Mouse (Mus musculus) adrenal gland, adult 2 months (tissue): ENCODE measurements around the gene E130311K13Rik. TPM values are rescaled to one million over a fixed set of nuclear protein-coding genes. Genes with fewer than 3 reads are reported as not detected.

Experiments
- DNase-seq: peaks from one replicate; pipeline ENCODE4 v3.0.0; 2021
- long read RNA-seq: library from polyadenylated mRNA; stranded (forward); transcript quantifications from one replicate; pipeline ENCODE4 v2.0.0, GENCODE M21; 2021
- polyA plus RNA-seq: library from polyadenylated mRNA; depleted of rRNA; stranded (reverse); fragments of >200 nt; gene quantifications from 2 replicates; pipeline ENCODE4 v1.2.3, GENCODE M21; 2012; rRNA removed
- total RNA-seq, 2 experiments: library from RNA; stranded (reverse); gene quantifications; 2 replicates each; pipeline ENCODE4 v1.2.3; 2021

The E130311K13Rik gene
- 10 to 100 TPM in 1 of 2 experiments, 1 to 10 TPM in 1; 9.2 to 14.5 TPM for total RNA-seq
- 5.7 and 5.9 TPM in 2 replicates for polyA plus RNA-seq
- long read RNA-seq, transcript E130311K13Rik-201 (5 exons, 1,640 nt) = major isoform, 8 of 12 reads
- long read RNA-seq, partial matches to known transcripts = 1 of 12 reads
- long read RNA-seq, other reads (novel, unspliced or antisense) = 3 of 12 reads

DNA sequence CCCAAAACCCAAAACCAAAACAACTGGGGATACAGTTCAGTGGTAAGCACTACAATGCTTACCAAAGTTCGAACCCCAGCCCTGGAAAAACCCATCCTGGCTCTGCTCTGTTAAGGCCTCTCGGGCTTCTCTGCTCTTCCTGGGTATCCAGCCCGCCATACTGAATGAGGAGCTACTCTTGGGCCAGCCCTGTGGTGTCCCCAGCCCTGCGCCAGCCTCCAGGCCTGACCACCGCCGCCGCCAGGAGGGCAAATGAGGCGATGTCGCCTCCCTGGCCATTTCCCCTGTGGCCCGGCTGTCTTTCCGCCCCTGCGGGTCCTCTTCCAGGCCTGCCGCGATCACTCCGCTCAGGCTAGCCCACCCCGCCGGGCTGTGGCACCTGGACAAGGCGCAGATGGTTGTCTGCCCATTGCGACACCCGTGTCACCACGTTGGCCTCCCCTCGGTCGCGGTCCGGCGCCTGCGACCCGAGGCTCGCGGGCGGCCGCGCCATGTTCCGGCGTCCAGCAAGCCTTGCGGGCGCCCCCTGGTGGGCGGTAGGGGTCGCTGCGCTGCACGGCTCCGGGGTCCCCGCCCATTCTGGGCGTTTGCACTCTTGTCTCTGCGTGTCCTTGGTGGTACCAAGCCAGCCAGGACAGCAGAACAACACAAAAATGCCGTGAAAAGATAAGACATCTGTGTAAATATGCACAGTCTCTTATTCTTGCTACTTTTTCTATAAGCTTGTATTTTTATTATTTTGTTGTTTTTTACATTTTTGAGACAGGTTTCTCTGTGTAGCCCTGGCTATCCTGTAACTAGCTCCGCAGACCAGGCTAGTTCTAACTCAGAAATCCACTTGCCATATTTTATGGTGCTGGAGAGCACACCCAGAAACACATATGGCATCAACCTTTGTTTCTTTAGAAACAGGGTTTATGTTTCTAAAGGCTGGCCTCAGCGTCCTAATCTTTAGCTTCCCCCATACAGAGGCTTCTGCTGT, at the start of gene E130311K13Rik:
TSS of gene E130311K13Rik (minus strand) at position 595 of the 982 bp plus-strand sequence.
- DNase-seq = peak; percentile 95

DNA sequence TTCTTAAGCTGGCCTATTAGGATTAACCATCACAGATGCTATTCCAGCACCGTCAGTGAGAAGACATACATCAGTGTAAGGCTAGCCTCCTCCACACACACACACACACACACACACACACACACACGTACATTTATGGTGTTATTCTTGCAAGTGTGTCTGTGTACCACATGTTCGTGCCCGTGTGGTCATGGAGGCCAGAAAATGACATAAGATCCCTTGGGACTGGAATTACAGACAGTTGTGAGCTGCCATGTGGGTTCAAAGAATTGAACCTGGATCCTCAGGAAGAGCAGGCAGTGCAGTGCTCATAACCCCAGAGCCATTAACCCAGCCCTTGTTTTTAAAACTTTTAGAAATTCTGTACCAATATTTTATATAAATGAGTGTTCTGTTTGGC, 48.6 kb upstream of the E130311K13Rik start:
- no peak for DNase-seq

DNA sequence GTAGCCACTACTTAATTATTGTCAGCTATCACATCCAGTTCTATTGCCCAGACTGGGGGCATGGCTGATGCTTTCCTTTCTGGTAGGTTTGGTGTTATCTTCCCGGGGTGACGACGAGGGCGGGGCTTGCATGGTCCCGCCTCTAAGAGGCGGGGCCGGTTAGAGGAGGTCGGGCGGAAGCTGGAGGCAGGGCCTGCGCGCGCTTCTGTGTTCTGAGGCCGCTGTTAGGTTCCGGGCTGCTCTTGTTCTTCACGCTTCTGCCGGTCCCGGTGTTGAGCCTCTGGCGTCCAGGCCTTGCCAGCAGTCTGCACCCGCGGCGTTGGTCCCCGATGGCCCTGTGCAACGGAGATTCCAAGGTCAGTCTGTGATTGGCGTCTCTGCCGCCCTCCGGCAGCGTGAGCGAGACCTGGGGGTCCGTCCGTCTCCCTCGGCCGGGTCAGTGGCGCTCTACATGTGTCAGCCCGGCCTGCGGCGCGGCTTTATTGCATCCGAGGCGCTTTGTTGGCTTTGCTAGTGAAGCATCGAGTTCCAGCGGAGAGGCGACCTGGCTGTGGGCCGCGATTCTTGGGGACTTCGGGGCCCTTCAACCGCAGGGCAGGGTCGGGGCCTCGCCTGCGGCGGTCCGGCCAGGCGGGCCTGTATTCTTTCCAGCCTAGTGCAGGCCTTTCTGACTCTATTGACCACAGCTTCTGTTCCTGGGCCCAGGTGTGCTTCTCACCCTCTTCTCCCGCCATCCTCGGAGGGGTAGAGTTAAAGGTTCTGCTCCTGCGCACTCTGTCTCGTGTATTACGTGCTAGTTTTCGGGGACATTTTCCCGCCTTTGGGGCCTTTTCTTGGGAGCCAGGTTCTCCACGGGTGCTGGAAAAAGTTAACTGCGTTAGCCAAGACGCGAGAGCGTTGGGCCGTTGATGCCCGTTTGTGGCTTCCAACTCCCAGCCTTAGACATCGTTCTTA, 47.0 kb upstream of the E130311K13Rik start, which contains the start of gene Gmps:
TSS of gene Gmps (plus strand) at position 152 of the 954 bp plus-strand sequence.
- DNase-seq = peak; percentile 95

DNA sequence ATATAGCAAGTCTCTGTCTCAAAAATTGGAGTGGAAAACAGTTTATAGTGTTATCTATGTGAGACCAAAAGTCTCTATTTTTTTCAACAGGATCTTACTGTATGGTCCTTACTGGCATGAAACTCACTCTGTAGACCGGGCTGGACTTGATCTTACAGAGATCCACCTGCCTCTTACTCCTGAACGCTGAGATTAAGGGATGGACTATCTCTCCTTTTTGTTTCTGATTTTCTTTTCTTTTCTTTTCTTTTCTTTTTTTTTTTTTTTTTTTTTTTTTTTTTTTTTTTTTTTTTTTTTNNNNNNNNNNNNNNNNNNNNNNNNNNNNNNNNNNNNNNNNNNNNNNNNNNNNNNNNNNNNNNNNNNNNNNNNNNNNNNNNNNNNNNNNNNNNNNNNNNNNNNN, 36.7 kb upstream of the E130311K13Rik start:
- no peak for DNase-seq

DNA sequence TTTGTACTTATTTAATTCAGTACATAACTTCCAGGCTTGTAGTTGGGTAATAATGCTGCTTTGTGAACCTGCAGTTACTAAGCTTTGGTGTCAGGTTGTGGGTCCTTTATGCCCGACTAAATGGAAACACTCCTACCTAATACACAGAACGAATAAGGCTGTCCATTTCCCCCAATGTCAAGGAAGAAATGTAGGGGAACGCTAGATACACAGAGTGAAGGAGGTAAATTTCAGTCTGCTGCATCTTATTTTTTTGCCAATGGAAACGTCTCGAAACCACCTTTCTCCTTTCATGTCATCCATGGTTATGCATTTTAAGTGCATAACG, 35.6 kb upstream of the E130311K13Rik start:
- no peak for DNase-seq

DNA sequence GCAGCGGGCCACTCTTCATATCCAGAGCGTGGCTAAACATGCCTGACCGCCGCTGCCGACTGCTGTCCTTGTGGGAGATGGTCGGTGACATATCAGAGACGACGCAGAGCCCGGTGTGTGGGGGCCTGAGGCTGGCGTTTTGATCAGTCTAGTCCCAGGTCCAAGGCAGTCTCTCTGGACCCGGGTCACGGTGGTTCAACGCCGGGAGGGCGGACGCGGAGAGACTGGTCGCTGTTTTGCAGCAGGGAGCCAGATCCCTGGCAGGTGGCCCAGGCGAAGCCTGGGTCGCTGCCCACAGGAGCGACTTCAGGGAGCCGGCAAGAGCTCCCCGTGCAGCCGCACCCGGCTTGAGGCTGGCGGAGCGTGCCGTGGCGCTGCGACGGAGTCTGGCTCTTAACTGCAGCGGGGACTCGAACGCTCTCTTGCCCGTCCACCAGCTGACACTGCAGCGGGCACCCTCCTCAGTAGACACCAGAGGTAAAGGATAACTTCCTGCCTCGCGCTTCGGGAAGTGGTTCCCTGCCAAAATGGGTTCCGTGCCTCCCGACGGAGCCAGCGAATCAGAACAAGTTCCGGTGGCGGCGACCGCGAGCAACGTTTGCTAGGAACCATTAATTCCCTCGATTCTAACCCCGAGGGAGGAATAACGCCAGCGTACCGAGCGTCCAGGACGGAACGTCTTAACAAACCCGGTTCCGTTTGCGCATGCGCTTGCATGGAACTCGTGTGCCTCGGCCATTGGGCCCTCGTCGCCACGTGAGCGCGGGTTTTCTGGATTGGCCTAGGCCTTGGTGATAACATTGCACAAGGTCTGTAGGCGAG, 35.0 kb upstream of the E130311K13Rik start, which contains the start of gene Slc33a1:
TSS of gene Slc33a1 (minus strand) at position 669 of the 822 bp plus-strand sequence.
- DNase-seq = peak; percentile 99

DNA sequence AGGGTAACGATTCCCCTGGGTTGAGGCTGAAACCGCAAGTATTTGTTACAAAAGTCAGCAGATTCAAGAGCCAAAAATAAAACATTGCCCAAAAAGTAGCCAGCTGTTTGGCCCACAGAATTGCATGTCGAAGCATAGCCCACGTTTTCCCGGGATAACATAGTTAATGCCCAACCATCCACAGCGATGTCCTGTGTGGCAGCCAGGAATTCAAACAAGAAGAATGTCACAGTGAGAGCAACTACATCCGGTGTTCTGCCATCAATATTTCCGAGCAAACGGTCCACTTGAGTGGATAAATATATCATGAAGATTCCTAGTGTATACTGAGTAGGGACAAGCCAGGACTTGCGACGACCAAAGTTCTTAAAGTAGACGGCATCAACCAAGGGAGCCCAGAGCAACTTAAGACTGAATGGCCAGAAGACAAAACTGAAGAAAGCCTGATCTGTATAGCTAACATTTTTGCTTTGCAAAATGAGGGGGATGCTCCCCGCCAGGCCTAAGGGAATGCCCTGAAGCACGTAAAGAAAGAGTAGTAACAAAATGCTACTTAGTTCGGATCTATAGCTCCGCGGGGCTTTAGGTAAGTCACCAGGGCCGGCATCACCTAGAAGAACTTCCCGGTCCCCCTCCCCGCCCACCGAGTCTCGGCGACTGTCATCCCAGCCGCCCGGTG, 34.3 kb upstream of the E130311K13Rik start:
- peak; percentile 30 for DNase-seq

DNA sequence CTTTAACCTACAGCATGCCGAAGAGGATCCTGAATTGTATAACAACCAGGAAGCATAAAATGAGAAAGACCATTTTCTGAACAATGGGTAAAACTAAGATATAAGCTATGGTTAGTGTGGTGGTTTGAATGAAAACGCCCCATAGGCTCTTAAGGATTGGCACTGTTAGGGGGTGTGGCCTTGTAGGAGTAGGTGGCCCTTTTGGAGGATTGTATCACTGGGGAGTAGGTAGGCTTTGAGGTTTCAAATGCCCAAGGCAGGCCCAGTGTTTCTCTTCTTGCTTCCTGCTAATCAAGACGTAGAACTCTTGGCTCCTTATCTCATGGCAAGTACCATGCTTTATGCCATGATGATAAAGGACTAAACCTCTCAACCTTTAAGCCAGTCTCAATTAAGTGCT, 20.6 kb upstream of the E130311K13Rik start:
- no peak for DNase-seq

DNA sequence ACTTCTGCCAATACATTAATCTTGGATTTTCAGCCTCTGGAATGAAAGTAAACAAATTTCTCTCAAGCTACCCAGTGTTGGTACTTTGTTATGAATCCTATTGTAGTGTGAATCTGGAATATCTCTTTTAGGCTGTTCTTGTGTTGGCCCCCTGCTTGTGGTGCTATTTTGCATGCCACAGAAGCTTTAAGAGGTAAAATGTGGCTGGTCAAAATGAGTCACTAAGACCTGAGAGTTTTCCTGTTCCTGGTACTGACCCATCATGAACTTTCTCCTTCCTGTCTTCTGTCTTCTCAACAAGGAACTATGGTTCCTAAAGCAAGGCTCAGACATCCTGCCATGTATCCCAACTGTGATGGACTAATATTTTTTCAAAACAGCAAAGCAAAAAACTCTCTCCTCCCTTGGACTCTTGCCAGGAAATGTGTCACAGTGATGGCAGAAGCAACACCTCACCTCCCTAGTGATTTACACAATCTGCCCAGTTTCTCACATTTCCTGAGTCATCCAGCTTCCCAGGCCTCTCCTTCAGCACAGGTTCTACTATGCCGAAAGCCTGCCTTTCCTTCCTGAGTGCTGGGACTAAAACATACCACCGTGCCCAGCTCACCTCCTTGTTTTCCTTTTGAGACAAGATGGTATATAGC, 12.1 kb upstream of the E130311K13Rik start:
- peak; percentile 6 for DNase-seq

DNA sequence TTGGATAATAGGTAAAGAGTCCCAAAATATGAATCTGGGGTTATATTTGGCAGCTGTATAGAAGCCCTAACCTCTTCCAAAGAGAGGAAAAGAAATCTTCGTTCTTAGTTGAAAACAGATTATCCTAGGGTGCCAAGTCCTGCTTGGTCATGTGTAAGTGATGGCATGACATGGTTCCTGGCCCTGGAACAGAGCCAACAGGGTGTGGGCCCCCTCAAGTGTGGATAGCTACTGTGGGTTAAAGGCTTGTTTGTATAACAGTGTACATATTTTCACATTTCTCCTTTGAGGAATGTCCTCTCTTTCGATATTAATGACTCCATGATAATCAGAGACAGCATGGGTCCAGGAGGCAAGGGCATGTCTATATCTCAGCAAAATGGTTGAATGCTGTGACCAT, 9.7 kb upstream of the E130311K13Rik start:
- DNase-seq = no peak

DNA sequence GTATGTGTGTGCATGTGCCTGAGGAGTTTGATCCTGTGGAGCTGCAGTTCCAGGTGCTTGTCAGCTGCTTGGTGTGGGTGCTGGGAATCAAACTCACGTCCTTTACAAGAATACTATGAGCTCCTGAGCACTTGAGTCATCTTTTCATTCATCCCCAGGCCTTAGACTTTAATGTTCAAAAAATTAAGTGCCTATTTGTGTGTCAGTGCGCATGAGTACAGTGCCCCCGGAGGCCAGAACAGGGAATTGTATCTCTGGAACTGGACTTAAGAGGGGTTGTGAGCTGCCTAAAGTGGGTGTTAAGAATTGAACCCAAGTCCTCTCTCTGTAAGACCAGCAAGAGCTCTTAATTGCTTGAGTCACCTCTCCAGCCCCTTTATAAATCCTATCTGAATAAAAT, 9.6 kb downstream of the E130311K13Rik start:
- peak; percentile 19 for DNase-seq

DNA sequence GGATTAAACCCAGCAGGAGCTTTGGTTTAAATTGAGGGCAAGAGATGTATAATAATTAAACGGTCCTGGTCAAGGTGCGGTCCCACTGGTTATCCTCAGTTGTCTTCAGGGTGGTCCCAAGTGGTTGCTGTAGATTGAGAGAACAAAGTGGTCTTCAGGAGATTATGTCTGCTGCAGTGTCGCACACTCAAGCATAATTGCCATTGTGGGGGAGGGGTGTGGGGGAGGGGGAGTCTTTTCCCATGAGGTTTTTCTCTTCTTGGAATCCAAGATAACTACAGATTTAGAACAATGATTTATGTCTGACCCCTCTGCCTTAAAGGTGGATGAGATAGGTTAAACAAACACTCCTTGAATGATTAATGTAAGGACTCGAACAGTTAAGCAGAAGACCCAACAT, 19.0 kb downstream of the E130311K13Rik start:
- DNase-seq = no peak

DNA sequence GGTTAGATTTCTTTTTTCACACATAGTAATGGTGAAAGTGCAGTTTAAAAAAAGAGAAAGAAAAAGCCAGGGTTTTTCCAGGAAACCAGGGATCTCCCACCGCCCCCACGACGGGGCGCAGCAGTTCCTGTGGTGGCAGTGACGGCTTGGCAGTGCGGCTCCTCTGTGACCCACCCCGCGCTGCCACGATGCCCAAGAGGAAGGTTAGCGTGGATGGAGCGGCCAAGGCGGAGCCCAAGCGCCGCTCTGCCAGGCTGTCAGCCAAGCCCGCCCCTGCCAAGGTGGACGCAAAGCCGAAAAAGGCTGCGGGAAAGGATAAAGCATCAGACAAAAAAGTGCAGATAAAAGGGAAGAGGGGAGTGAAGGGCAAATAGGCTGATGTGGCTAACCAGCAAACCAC, 24.0 kb downstream of the E130311K13Rik start:
- DNase-seq = peak; percentile 18

DNA sequence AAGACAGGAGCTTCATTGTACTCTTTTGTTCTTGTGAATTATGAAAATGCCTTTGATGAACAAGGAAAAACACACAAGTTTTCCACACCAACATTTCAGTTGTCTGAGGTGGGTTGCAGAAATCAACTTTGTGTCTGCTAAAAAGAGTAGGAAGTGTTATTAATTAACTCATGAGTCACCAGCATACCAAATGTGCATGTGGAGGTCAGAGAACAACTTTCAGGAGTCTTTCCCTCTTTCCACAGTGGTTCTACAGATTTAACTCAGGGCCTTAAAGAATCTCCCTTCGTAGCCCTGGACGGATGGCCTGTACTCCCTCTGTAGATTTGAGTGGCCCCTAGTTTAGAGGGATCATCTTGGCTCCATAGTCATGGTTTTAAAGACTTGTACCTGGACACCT, 25.1 kb downstream of the E130311K13Rik start:
- no peak for DNase-seq

DNA sequence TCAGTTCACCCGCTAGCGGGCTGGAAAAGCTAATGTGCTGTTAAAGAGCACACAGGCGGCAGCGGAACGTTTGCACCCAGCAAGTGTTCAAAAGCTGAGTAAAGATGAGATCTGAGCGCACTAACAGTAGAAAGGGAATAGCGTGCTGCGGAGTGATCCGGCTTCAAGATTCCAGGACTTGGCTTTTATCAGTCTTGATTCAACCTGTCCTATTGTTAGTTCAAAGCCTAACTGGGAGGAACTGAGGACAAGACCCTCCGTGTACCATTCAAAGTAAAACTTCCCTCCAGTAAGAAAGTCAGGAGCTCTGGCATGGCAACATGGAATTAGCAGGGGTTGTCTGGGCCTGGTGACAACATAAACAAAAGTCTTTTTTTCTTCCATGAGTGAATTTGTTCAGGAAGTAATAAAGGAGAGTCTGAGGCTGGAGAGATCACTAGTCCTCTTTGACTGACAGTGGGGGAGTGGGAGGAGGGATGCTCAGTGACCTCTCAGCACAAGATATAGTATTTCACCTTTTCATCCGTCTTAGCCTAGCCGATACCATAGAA, 29.2 kb downstream of the E130311K13Rik start:
- DNase-seq = no peak

DNA sequence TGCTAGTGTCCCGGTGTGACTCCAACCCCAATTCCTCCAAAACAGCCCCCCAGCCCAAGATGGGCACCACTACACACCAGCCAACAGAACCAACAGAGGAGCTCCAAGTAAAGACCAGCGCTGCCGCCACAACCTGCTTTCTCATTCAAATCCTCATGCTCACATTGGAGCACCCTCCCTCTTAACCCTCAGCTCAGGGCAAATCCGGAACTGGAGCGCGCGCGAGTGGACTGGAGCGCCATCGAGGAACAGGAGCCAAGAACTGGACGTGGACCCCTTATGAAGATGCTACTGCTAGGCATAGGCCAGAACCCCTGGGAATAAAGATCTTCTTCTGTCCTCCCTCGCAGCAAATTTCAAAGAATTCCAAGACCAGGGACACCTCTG, 30.0 kb downstream of the E130311K13Rik start, which contains the start of gene Plch1:
TSS of gene Plch1 (minus strand) at position 164 of the 387 bp plus-strand sequence.
- DNase-seq = peak; percentile 53

DNA sequence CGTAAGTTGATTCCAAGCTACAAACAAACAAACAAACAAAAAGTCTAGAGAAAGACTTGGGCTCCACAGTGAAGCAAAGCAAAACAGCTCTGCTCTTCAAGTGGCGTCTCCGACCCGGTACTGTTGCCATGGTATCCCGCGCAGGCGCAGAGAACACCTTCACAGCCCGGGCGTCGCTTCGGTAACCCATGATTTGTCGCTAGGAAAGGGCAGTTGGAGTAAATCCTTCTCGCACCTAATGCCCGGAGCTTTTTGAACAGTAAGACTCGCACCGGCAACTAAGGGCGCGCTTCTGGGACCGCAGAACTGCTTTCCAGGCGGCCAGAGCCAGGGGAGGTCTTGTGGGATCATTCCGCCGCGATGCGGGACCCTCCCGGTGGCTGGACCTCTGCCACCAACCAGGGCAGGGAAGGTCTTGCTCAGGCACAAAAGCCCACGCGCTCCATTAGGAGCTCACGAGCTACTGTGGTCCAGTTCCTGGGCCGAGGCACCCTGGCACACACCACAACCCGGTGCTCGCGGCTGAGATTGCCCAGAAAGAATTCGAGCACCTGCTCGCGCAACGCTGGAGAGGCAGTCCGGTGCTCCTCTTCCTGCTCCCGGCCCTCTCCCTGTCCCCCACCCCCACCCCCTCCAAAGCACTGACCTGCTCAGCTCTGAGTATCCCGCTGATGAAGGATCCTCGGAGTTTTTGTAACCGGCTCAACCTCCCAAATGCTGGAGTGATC, 30.5 kb downstream of the E130311K13Rik start:
- DNase-seq = peak; percentile 88

DNA sequence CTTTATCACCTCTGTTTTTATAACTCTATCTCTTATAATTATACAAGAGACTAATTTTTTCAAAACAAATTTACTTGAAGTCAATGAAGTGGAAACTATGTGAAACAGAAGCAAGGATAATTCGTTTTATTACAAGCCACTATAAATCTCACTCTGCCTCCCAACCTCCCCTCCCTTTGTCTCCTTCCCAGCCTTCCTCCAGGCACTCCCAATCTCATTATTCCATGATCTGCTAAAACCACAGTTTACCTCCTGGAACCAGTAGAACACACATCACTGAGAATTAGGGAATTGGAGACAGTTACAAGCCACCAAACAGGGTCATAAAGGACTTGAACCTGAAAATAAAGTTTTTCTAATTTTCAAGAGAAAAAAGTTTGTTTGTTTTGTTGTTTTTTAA, 32.1 kb downstream of the E130311K13Rik start:
- DNase-seq = no peak

DNA sequence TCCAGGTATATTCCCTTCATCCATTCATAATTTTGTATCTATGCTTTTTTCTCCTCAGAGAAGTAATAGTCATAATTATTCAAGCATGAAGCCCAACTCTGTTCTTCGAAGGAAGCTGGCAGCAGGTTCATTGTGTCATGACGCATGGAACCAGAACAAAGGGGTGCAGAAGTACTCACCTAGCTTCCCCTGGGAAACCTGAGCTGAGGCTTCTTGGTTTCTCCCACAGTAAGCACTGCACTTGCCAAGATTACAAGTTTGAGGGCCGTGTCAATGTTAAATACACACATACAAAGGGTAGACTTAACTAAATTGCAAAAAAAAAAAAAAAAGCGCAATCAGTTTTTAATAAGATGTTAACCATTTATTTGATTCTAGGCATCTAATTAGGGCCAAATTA, 33.0 kb downstream of the E130311K13Rik start:
- DNase-seq = no peak
